Mouse (Mus musculus) c-Kit-positive CD71-negative TER-119-negative erythroid progenitor cells, embryonic 14.5 days (primary cell): Measurements from ENCODE around the gene Abhd13.

Experiments used
- DNase-seq: peaks from one replicate; pipeline ENCODE4 v3.0.0-alpha.2; 2013; ENCODE audit warnings: low read depth

The Abhd13 gene

GRCm38 (mm10) chr8:10016252-10016651 lies 38.7 kb downstream of the Abhd13 start:
- no peak for DNase-seq

DNA sequence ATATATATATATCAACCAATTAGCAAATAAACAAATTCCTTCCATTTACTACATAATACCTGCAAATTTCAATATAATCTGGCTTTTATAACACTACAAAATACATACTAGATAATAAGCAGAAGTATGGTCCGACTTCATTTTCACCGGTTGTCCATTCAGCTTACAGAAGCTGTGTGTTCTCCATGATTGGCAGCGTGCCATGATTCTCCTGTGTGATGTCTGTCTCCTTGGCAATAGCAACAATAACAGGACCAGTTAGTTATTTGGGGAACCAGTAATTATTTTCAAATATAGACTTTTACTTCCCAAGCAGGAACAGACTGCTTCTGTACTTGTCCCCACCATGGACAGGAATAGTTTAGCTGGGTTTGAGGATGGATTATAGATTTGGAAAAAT lies 39.7 kb downstream of the Abhd13 start:
- DNase-seq, result no peak

DNA sequence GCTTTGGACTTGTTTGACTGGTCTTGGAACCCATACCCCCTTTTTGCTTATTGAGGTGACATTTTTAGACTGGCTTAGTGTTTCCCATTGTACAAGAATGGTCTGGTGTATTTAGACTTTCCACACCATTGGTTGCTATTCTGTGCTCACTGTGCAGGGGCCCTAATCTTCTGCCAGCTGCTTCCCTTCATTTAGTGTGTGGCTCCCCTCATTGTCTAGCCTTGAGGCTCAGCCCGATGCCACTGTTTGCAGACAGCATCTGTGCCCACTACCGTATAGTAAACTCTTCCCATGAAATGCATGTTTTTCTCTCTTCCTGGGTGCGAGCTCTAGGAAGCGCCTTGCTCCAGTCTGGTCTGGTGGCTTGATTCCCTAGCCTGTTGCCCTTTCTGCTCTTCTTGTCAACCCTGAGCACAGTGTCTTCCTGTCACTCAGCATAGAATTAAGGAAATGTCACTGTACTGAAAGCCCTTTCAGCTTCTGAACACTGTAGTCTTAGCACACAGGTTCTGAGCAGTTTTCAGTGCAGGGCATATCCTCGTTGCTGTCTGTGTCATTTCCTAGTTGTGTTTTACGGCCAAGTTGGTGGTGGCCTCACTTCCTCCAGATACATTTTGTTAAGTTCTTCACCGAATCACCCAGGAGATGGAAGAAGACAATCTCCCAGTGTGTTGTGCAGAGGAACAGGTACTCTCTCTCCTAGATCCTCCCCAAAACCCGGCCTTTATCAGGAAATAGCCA lies 53.0 kb downstream of the Abhd13 start:
- DNase-seq, result no peak

DNA sequence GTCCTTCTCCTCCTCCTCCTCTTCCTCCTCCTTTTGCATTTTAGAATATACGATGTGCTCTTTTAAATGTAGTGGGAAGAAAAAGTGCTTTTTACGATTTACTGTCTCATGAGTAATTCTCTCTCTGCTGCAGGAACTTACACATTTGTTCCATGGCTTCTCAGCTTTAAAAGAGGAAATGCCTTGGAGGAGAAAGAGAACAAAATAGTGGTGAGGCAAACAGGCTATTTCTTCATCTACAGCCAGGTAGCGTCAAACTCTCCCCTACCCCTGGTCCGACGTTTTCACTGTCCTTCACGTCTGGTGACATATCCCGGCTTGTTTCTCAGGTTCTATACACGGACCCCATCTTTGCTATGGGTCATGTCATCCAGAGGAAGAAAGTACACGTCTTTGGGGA lies 53.7 kb downstream of the Abhd13 start:
- DNase-seq, result no peak

- DNase-seq, result no peak
These were observed 63.4 kb downstream of the Abhd13 start for GRCm38 (mm10) chr8:10040866-10041265.
